Mouse (Mus musculus) ES-E14 (cell line): Measurements from ENCODE around the gene Gal3st3. TPM values are rescaled to one million over a fixed set of nuclear protein-coding genes. Genes with fewer than 3 reads are reported as not detected.
A peak's percentile ranks its signal among the peaks of the same experiment; 100 is the strongest.

Experiments
- DNase-seq: peaks from one replicate; pipeline ENCODE4 v3.0.0-alpha.2; 2013; ENCODE audit warnings: low read depth, low spot score
- H3K27ac ChIP-seq: 2 replicates; pipeline ENCODE4 v1.5.1; 2012; ENCODE audit warnings: low read depth, mild to moderate bottlenecking, low read length, moderate library complexity, mixed read lengths; ENCODE audit not compliant: poor library complexity, insufficient read depth, severe bottlenecking
- H3K36me3 ChIP-seq: 2 replicates; pipeline ENCODE4 v1.6.1; 2012; ENCODE audit warnings: mild to moderate bottlenecking, low read length, moderate library complexity, mixed read lengths; ENCODE audit not compliant: control insufficient read depth, poor library complexity, insufficient read depth, severe bottlenecking
- H3K4me1 ChIP-seq, 2 experiments: fragments of 150-350 bp in 1 of 2; sonication (generic) in 1 of 2; 2 replicates each; pipeline ENCODE4 v1.6.1; 2012; ENCODE audit warnings: low read length in 2 of 2, mild to moderate bottlenecking in 1 of 2, mixed read lengths in 1 of 2; ENCODE audit not compliant: control insufficient read depth in 2 of 2, insufficient read depth in 2 of 2, poor library complexity in 1 of 2
- H3K4me3 ChIP-seq, 2 experiments: fragments of 150-350 bp in 1 of 2; sonication (generic) in 1 of 2; 2 replicates each; pipeline ENCODE4 v1.5.1; 2012; ENCODE audit warnings: low read length in 2 of 2, low read depth in 1 of 2, mild to moderate bottlenecking in 1 of 2, mixed read lengths in 1 of 2; ENCODE audit not compliant: insufficient read depth in 1 of 2, poor library complexity in 1 of 2, severe bottlenecking in 1 of 2
- H3K9ac ChIP-seq: 2 replicates; pipeline ENCODE4 v1.6.1; 2012; ENCODE audit warnings: low read depth, mild to moderate bottlenecking, low read length, mixed read lengths; ENCODE audit not compliant: poor library complexity, insufficient read depth, severe bottlenecking
- H3K9me3 ChIP-seq: fragments of 150-350 bp; sonication (generic); 2 replicates; pipeline ENCODE4 v1.6.1; 2012; ENCODE audit warnings: low read depth, mild to moderate bottlenecking, low read length; ENCODE audit not compliant: control insufficient read depth, insufficient read depth
- CHD2 ChIP-seq: IDR thresholded peaks from 2 replicates; pipeline ENCODE4 v1.6.1; 2014; ENCODE audit warnings: mild to moderate bottlenecking, low read depth, low read length, inconsistent platforms
- HCFC1 ChIP-seq: IDR thresholded peaks from 2 replicates; pipeline ENCODE4 v1.6.1; 2012; ENCODE audit warnings: low read length, inconsistent platforms, borderline replicate concordance; ENCODE audit not compliant: insufficient read depth
- MAFK ChIP-seq: IDR thresholded peaks from 2 replicates; pipeline ENCODE4 v1.6.1; 2014; ENCODE audit warnings: mild to moderate bottlenecking, low read depth, low read length, inconsistent platforms; ENCODE audit not compliant: insufficient read depth
- ZC3H11A ChIP-seq: IDR thresholded peaks from 2 replicates; pipeline ENCODE4 v1.6.1; 2012; ENCODE audit warnings: low read depth, mild to moderate bottlenecking, inconsistent platforms, low read length, borderline replicate concordance
- ZNF384 ChIP-seq: IDR thresholded peaks from 2 replicates; pipeline ENCODE4 v1.6.1; 2012; ENCODE audit warnings: low read depth, low read length, inconsistent platforms
- in situ Hi-C, 2 experiments: fragments of 600-800 bp; cut with MboI; formaldehyde crosslinking; loops; one replicate each; pipeline ENCODE4 v1.15.1; 2025; ENCODE audit warnings: low sequenced_read_pairs in 2 of 2, inconsistent platforms in 1 of 2; ENCODE audit not compliant: unreplicated experiment in 2 of 2
- total RNA-seq: library from RNA; depleted of rRNA; stranded (reverse); fragments of 300-350 nt; gene quantifications from 2 replicates; pipeline ENCODE4 v1.2.3, GENCODE M21; 2012

The Gal3st3 gene
- total RNA-seq, 1 experiment = 2.1 TPM

GRCm38 (mm10) chr19:5309025-5309424, 10.9 kb downstream of the Gal3st3 start:
- in situ Hi-C loops = no loop called here
- no peak for TF ChIP-seq HCFC1
- TF ChIP-seq ZNF384 = no peak
- TF ChIP-seq MAFK = no peak
- TF ChIP-seq ZC3H11A = no peak
- TF ChIP-seq CHD2 = no peak
- Histone ChIP-seq H3K9ac (no peak overlapping the region), H3K4me1 (peaks cover 0 to 3% of the 10 kb centered on the region in 2 experiments; a peak in 1 of 4 replicates), H3K36me3 (no peaks in the 10 kb centered on the region), H3K9me3 (no peaks in the 10 kb centered on the region), H3K4me3 (no peak overlapping the region), H3K27ac (no peak overlapping the region)
- DNase-seq = no peak

DNA sequence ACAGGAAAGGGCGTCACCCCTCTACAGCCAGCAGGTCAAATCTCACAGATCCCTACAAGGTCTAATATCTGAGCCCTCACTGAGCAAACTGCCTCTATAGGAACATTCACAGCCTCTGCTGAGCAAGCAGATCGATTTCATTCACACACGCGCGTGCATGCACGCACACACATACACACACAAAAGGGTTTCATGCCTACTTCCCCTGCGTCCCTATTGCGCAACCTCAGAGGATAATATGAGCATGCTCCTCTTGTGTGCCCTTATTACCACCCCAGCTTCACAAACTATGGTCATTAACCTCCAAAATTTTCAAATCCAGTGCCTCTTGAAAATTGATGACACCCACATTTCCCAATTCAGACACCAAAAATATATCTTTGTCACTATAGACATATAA, 15.1 kb downstream of the Gal3st3 start:
- no peak for DNase-seq
- Histone ChIP-seq H3K9ac (no peak overlapping the region), H3K9me3 (0 out of 2 replicates have a peak, but pooled peaks cover 1% of the 10 kb centered on the region), H3K36me3 (no peaks in the 10 kb centered on the region), H3K4me3 (no peak overlapping the region), H3K27ac (no peak overlapping the region), H3K4me1 (no peaks in the 10 kb centered on the region)
- in situ Hi-C loops = no loop called here
- TF ChIP-seq ZC3H11A (no peak), MAFK (no peak)

- no peak overlapping the region for H3K27ac ChIP-seq
- in situ Hi-C loops = no loop called here
- peaks cover 0 to 3% of the 10 kb centered on the region in 2 experiments; a peak in 1 of 4 replicates for H3K4me1 ChIP-seq
- TF ChIP-seq HCFC1 (no peak), CHD2 (no peak), MAFK (no peak), ZC3H11A (no peak), ZNF384 (no peak)
- no peak overlapping the region for H3K9ac ChIP-seq
- no peak for DNase-seq
- H3K9me3 ChIP-seq = no peaks in the 10 kb centered on the region
- peak overlapping the region in 1 of 2 experiments; percentile 30; a peak in 1 of 4 replicates for H3K4me3 ChIP-seq
- no peaks in the 10 kb centered on the region for H3K36me3 ChIP-seq
These were observed 25.7 kb downstream of the Gal3st3 start for GRCm38 (mm10) chr19:5323801-5324200.

GRCm38 (mm10) chr19:5327970-5328369, 29.8 kb downstream of the Gal3st3 start:
- Histone ChIP-seq H3K4me3 (peak overlapping the region in 1 of 2 experiments; percentile 30; a peak in 1 of 4 replicates), H3K9ac (peak overlapping the region; percentile 23; the same call in 1 of the 2 replicates), H3K9me3 (no peaks in the 10 kb centered on the region), H3K4me1 (peaks cover 0 to 3% of the 10 kb centered on the region in 2 experiments; a peak in 1 of 4 replicates), H3K27ac (no peak overlapping the region), H3K36me3 (no peaks in the 10 kb centered on the region)
- in situ Hi-C loops = no loop called here
- TF ChIP-seq CHD2 (no peak), ZNF384 (no peak), MAFK (no peak), HCFC1 (no peak), ZC3H11A (no peak)
- no peak for DNase-seq

- Histone ChIP-seq H3K9ac (no peak overlapping the region), H3K27ac (no peak overlapping the region), H3K36me3 (no peaks in the 10 kb centered on the region), H3K4me1 (peaks cover 0 to 2% of the 10 kb centered on the region in 2 experiments; a peak in 2 of 4 replicates), H3K4me3 (no peak overlapping the region), H3K9me3 (no peaks in the 10 kb centered on the region)
- no peak for DNase-seq
- in situ Hi-C loops = no loop called here
- no peak for TF ChIP-seq ZNF384
These were observed 36.6 kb downstream of the Gal3st3 start for GRCm38 (mm10) chr19:5334741-5335140.
